Mouse (Mus musculus): ENCODE results near the gene Ptprj.

DNA sequence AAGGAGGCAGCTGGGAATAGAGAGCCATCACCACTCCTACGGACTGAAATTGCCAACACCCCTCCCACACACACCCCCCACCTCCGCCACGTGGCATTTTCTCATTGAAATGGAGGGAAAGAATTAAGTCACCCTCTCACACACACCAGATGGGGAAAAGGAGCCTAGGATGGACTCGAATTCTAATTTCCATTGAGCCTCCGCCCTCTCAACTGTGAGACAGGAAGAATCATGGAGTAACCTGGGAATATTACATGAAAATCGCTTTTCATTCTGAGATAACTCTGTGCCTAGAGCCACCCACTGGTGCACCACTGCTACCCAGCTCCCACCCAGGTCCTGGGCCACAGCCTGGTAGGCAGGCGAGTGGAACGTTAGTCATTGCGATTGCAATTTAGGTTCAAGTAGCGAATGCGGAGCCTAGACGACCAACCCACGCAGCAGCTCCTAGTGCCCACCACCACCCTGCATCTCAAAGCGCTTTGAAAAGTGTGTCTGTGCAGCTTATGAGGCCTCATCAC lies 34.3 kb upstream of the Ptprj start:
- TF ChIP-seq CTCF (IDR thresholded peaks at IDR 0.05; ENCODE audit: borderline replicate concordance, insufficient read depth, low read depth, low read length) (no peak), POLR2A (IDR thresholded peaks at IDR 0.05; ENCODE audit: borderline replicate concordance, insufficient read depth, low read length) (no peak)

Data from cerebellum, adult 2 months (tissue).